Mouse (Mus musculus): ENCODE results near the gene 6720489N17Rik. TPM values are rescaled to one million over a fixed set of nuclear protein-coding genes. Genes with fewer than 3 reads are reported as not detected.

The 6720489N17Rik gene
- not detected in 2 replicates for polyA plus RNA-seq (2012; rRNA removed; ENCODE audit: low replicate concordance)

DNA sequence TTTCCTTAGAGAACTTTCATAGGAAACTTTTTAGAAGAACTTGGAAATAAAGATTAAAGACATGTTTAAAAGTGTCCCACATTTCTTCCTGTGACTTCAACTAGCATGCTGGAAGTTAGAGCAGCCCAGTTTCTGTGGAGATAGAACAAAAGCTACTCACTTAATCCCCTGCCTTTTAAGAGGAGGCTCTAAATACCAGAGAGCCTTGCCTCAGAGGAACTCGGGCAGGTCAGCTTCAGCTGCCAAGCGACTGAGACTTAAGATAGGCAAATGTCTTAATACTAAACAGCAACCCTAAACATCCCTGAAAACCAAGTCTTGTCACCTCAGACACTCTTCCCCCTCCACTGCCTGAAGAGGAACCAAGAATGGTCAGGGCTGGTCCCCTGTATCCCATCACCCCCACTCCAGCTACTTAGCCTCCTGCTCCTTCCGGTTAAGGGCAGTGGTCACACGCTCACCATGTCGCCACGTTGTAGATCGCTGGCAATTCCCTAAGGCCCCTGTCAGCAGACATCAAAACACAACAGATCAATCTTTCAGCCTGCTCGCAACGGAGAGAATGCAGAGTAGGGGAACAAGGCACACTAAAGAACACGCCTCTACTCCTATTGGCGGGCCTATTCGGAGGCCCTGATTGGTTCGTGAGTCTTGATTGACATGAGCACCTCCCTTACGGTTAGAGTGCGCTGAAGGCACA, at the start of gene 6720489N17Rik:
Gene 6720489N17Rik, minus strand, starts transcription at position 606 of the 700 bp plus-strand sequence.

GRCm38 (mm10) chr13:62571099-62571498, 52.9 kb downstream of the 6720489N17Rik start, which contains the start of gene Zfp934:
TSS of gene Zfp934 (minus strand) at chr13:62571199.

GRCm38 (mm10) chr13:62558189-62559110, 65.5 kb downstream of the 6720489N17Rik start, which contains the start of gene Zfp935:
TSS of gene Zfp935 (minus strand) at chr13:62558511.

Other genes starting within 250 kb of the 6720489N17Rik start
- 0.07 TPM in 1 of 2 replicates, not detected in the other for gene Gm3604, start 241.0 kb downstream of the 6720489N17Rik start, polyA plus RNA-seq (2012; rRNA removed; ENCODE audit: low replicate concordance)
- gene Gm49359, start 157.3 kb downstream of the 6720489N17Rik start, polyA plus RNA-seq (2012; rRNA removed; ENCODE audit: low replicate concordance), result 0.19 and 0.58 TPM in 2 replicates
- not detected in 2 replicates for gene Zfp935, start 65.7 kb downstream of the 6720489N17Rik start, polyA plus RNA-seq (2012; rRNA removed; ENCODE audit: low replicate concordance)
- gene Zfp934, start 53.0 kb downstream of the 6720489N17Rik start, polyA plus RNA-seq (2012; rRNA removed; ENCODE audit: low replicate concordance), result 0.15 TPM in 1 of 2 replicates, not detected in the other
- 0.07 TPM in 1 of 2 replicates, not detected in the other for gene Platr25, start 136.5 kb upstream of the 6720489N17Rik start, polyA plus RNA-seq (2012; rRNA removed; ENCODE audit: low replicate concordance)
- not detected in 2 replicates for gene Gm5141, start 161.6 kb upstream of the 6720489N17Rik start, polyA plus RNA-seq (2012; rRNA removed; ENCODE audit: low replicate concordance)
- gene Fbp2, start 234.2 kb upstream of the 6720489N17Rik start, polyA plus RNA-seq (2012; rRNA removed; ENCODE audit: low replicate concordance), result 68.3 and 149 TPM in 2 replicates

Data from duodenum, adult 2 months (tissue).